Mouse (Mus musculus) left cerebral cortex, adult 18-20 months (tissue): ENCODE measurements at regions not wholly inside any gene's neighbourhood (a gene's known extent, or its start where the extent isn't known, plus 50 kb on each side); places are given as distances from the start of the nearest gene placed in this dataset.

Experiments used
- DNase-seq, 2 experiments: peaks; one replicate each; pipeline ENCODE4 v3.0.0; 2021 to 2022; ENCODE audit warnings: low spot score in 2 of 2, mixed read lengths in 1 of 2

GRCm38 (mm10) chr12:79888812-79889211 is 224.0 kb downstream of the Zfp36l1 start:
- DNase-seq: no peak

- DNase-seq: no peak
Measured at GRCm38 (mm10) chr12:79888086-79888485, 224.7 kb downstream of the Zfp36l1 start.

GRCm38 (mm10) chr12:79887225-79887886 is 225.5 kb downstream of the Zfp36l1 start:
- DNase-seq: no peak

GRCm38 (mm10) chr12:79886494-79886893 is 226.3 kb downstream of the Zfp36l1 start:
- no peak for DNase-seq

GRCm38 (mm10) chr12:79885286-79885685 is 227.5 kb downstream of the Zfp36l1 start:
- DNase-seq: no peak

GRCm38 (mm10) chr12:79883651-79884050 is 229.2 kb downstream of the Zfp36l1 start:
- DNase-seq: no peak

- DNase-seq: no peak
Measured at GRCm38 (mm10) chr12:79880751-79881261, 232.0 kb downstream of the Zfp36l1 start.

GRCm38 (mm10) chr12:79880346-79880745 is 232.5 kb downstream of the Zfp36l1 start:
- no peak for DNase-seq

- DNase-seq: no peak
Measured at GRCm38 (mm10) chr12:79879918-79880273, 232.9 kb downstream of the Zfp36l1 start.

- DNase-seq: no peak
Measured at GRCm38 (mm10) chr12:79879093-79879917, 233.5 kb downstream of the Zfp36l1 start.

GRCm38 (mm10) chr12:79878766-79879092 is 234.1 kb downstream of the Zfp36l1 start:
- no peak for DNase-seq

- no peak for DNase-seq
Measured at GRCm38 (mm10) chr12:79878163-79878562, 234.7 kb downstream of the Zfp36l1 start.

GRCm38 (mm10) chr12:79874333-79874732 is 238.5 kb downstream of the Zfp36l1 start:
- DNase-seq: no peak

- no peak for DNase-seq
Measured at GRCm38 (mm10) chr12:79865179-79865552, 247.6 kb downstream of the Zfp36l1 start.

- DNase-seq: no peak
Measured at GRCm38 (mm10) chr12:79864346-79865178, 248.3 kb downstream of the Zfp36l1 start.
